Mouse (Mus musculus) lung, adult 2 months (tissue): ENCODE data around the gene Cab39.

Experiments used
- CTCF ChIP-seq: fragments of 200-500 bp; IDR thresholded peaks from 2 replicates; pipeline ENCODE4 v1.5.1; 2011; ENCODE audit warnings: mild to moderate bottlenecking, low read length, control low read depth; ENCODE audit not compliant: insufficient read depth
- POLR2A ChIP-seq: fragments of 200-500 bp; IDR thresholded peaks from 2 replicates; pipeline ENCODE4 v1.6.1; 2011; ENCODE audit warnings: low read depth, mild to moderate bottlenecking, control low read depth, low read length, borderline replicate concordance; ENCODE audit errors: extremely low read depth

DNA sequence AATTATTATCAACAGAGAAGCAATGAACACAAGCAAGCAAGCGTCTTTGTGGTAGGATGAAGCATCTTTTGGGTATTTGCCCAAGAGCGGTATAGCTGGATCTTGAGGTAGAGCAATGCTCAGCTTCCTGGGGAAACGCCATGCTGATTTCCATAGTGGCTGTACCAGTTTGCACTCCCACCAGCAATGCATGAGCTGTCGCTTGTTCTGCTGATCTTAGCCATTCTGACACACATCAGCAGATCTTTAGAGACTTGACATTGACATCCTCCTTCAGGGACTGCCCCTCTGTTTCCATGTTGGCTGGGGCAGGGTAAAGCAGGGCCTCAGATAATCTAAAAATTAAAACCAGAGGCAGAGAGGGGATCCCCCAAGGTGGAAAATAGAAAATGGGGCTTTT, 31.6 kb upstream of the Cab39 start:
- TF ChIP-seq CTCF, result no peak
- no peak for TF ChIP-seq POLR2A
